Mouse (Mus musculus): Measurements from ENCODE around the gene St7.

DNA sequence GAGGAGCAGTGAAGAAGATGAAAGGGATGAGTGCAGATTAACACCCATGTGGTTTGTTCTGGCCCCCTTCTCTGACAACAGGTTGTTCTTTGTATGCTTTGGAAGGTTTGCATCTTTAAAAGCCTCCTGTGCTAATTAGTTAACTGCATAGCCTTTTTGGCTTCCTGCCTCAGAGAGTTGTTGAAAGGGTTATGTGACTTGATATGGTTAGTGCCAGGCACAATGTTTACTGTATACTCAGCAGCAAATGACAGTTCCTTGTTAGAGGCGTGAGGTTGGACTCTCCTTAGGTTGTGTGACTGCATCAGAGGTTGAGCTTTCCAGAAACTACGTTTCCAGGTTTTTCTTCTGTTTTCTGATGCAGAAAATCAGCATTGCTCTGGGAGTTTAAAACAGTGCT is 158.6 kb downstream of the St7 start:
- TF ChIP-seq CTCF (IDR thresholded peaks at IDR 0.05; ENCODE audit: low read depth, low read length) (no peak), POLR2A (IDR thresholded peaks at IDR 0.05; ENCODE audit: insufficient read depth, low read length) (no peak)
